Mouse (Mus musculus): ENCODE data around the gene Emg1.

- TF ChIP-seq POLR2A (IDR thresholded peaks at IDR 0.05; ENCODE audit: borderline replicate concordance, extremely low read depth, insufficient read depth, insufficient read length, poor library complexity, severe bottlenecking): no peak
- no peak for TF ChIP-seq CTCF (IDR thresholded peaks at IDR 0.05; ENCODE audit: borderline replicate concordance, extremely low read depth, insufficient read depth, insufficient read length)
Measured at GRCm38 (mm10) chr6:124676171-124676570, 35.8 kb downstream of the Emg1 start.
